Mouse (Mus musculus) midbrain, embryonic 12.5 days (tissue): ENCODE measurements around the gene Atoh7. TPM values are rescaled to one million over a fixed set of nuclear protein-coding genes. Genes with fewer than 3 reads are reported as not detected.
"Not testable (repeated sequence)": the region's sequence is repeated elsewhere in the genome, so short reads cannot be mapped to it uniquely, and the experiment has no call there.

Experiments
- ATAC-seq: fragments of 200-750 bp; cut with Nextera tagmentation; 2 replicates; pipeline ENCODE4 v1.8.0; 2017; ENCODE audit warnings: low read depth, moderate TSS enrichment, moderate library complexity; ENCODE audit not compliant: low FRiP score
- H3K27ac ChIP-seq: fragments of 300-500 bp; sonication (generic); replicated peaks from 2 replicates; pipeline ENCODE4 v1.5.1; 2016; ENCODE audit warnings: mild to moderate bottlenecking
- H3K27me3 ChIP-seq: fragments of 300-500 bp; sonication (generic); 2 replicates; pipeline ENCODE4 v1.6.1; 2016; ENCODE audit warnings: mild to moderate bottlenecking
- H3K36me3 ChIP-seq: fragments of 300-500 bp; sonication (generic); 2 replicates; pipeline ENCODE4 v1.6.1; 2016
- H3K4me1 ChIP-seq: fragments of 300-500 bp; sonication (generic); 2 replicates; pipeline ENCODE4 v1.6.1; 2016
- H3K4me2 ChIP-seq: fragments of 300-500 bp; sonication (generic); replicated peaks from 2 replicates; pipeline ENCODE4 v1.6.1; 2016; ENCODE audit warnings: mild to moderate bottlenecking, moderate library complexity
- H3K4me3 ChIP-seq: fragments of 300-500 bp; sonication (generic); 2 replicates; pipeline ENCODE4 v1.5.1; 2016; ENCODE audit warnings: mild to moderate bottlenecking
- H3K9ac ChIP-seq: fragments of 300-500 bp; sonication (generic); replicated peaks from 2 replicates; pipeline ENCODE4 v1.6.1; 2016; ENCODE audit warnings: mild to moderate bottlenecking, moderate library complexity
- H3K9me3 ChIP-seq: fragments of 300-500 bp; sonication (generic); 2 replicates; pipeline ENCODE4 v1.6.1; 2016; ENCODE audit warnings: mild to moderate bottlenecking
- WGBS: fragments of 180-500 bp; shearing (Covaris S2); methylation state at CpG from one replicate; pipeline ENCODE4 v1.1.7; 2016; 5-methylcytosine and 5-hydroxymethylcytosine counted together
- polyA plus RNA-seq: library from polyadenylated mRNA; unstranded; fragments of >200 nt; fragmentation: Nextera tagmentation; extraction: Ambion mirVana; gene quantifications from 2 replicates; pipeline ENCODE4 v1.2.1, GENCODE M21; 2016

Gene Atoh7
- 0.70 and 1.5 TPM in 2 replicates for polyA plus RNA-seq

DNA sequence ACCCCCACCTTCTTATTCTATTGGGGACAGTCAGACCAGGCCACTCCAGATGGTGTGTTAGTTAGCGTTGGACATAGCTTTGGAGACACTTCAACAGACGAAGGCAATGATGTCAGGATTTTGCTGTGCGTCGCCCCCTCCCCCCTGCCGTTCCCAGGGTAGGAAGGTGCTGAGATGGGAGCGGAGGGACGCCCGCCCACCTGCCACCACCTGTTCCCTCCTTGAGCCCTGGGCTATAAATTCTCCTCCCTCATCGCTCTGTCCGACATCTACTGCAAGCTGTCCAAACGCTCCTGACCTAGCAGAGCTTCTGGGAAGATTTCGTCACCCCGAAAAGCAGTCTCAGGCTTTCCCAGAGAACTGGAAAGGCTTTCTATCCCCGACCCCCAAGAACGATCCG lies at the start of gene Atoh7:
Gene Atoh7, plus strand, starts transcription at position 131 of the 400 bp plus-strand sequence.
- H3K27me3 ChIP-seq, result peaks cover 21% of the 10 kb centered on the region
- 6% methylated on average over 16 of the region's 16 CpGs for WGBS
- no peak within 1 kb of the TSS for H3K27ac ChIP-seq
- ATAC-seq, result peak; percentile 28; the same call in 1 of the 2 replicates
- H3K9ac ChIP-seq, result peak within 1 kb of the TSS; percentile 60
- H3K4me1 ChIP-seq, result peaks cover 10% of the 10 kb centered on the region
- H3K36me3 ChIP-seq, result no peaks in the 10 kb centered on the region
- H3K4me2 ChIP-seq, result peak within 1 kb of the TSS; percentile 94
- H3K4me3 ChIP-seq, result peak within 1 kb of the TSS; percentile 55
- H3K9me3 ChIP-seq, result no peaks in the 10 kb centered on the region

DNA sequence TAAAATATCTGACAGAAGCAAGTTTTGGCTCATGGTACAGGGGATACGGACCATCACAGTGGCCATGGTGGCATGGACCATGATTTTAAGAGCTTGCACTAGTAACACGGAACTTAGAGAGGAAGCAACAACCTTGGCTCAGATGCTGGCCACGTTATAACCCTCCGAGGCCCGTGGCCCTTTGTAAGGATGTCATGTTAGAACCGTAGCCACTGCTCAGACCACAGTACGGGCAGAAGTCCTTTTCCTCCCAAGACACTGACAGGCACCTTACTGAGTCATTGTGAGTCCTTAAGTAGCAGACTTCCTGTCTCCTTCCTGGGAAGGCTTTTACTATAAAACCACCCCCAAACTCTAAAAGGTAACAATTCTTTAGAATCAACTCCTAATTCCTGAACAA lies 48.2 kb upstream of the Atoh7 start:
- no peaks in the 10 kb centered on the region for H3K27me3 ChIP-seq
- H3K27ac ChIP-seq, result no peak overlapping the region
- no peaks in the 10 kb centered on the region for H3K9me3 ChIP-seq
- H3K4me2 ChIP-seq, result no peak overlapping the region
- no peak overlapping the region for H3K4me3 ChIP-seq
- ATAC-seq, result no peak
- H3K9ac ChIP-seq, result no peak overlapping the region
- 72% methylated on average over 7 of the region's 7 CpGs for WGBS
- H3K36me3 ChIP-seq, result no peaks in the 10 kb centered on the region
- H3K4me1 ChIP-seq, result no peaks in the 10 kb centered on the region

DNA sequence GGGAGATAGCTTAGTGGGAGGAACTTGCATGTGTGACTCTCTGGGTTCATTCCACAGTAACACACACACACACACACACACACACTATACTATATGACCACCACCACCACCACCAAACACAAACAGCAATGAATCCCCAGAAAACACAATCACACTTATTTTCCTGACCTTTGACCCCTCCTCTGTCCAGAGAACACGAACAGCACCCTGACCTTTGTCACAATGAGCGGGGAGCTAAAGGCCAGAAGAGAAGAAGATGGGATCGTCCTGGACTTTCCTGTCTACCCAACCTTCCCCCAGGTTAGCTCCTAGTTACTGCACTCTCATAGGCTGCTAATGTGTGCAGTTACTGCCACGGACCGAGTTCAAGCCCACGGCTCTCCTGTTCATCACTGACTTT lies 47.4 kb upstream of the Atoh7 start:
- WGBS, result 76% methylated on average over 6 of the region's 6 CpGs
- Histone ChIP-seq H3K4me2 (no peak overlapping the region), H3K27me3 (no peaks in the 10 kb centered on the region), H3K9ac (no peak overlapping the region), H3K4me1 (no peaks in the 10 kb centered on the region), H3K9me3 (no peaks in the 10 kb centered on the region), H3K36me3 (no peaks in the 10 kb centered on the region), H3K27ac (no peak overlapping the region), H3K4me3 (no peak overlapping the region)
- no peak for ATAC-seq

DNA sequence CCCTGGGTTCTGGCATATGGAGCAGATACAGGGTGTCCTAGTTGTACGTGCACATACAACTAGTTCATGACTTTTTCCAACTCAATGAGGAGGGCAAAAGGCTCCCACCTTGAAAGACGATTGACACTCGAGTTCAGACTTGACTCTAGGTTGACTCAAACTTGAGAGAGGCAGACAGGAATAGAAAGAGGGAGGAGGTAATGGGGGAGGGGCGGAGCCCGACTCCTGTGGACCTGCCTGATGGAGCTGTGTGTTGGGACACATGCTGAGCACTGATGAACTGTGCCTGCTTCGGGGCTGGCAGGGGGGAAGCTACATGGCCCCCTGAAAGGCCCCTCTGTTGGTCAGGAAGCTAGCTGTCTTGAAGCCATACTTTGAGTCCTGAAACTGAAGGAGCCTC lies 46.4 kb upstream of the Atoh7 start:
- no peak for ATAC-seq
- no peak overlapping the region for H3K4me2 ChIP-seq
- no peaks in the 10 kb centered on the region for H3K4me1 ChIP-seq
- no peak overlapping the region for H3K4me3 ChIP-seq
- H3K27me3 ChIP-seq, result no peaks in the 10 kb centered on the region
- H3K36me3 ChIP-seq, result no peaks in the 10 kb centered on the region
- H3K27ac ChIP-seq, result no peak overlapping the region
- no peaks in the 10 kb centered on the region for H3K9me3 ChIP-seq
- WGBS, result 69% methylated on average over 6 of the region's 6 CpGs
- no peak overlapping the region for H3K9ac ChIP-seq

DNA sequence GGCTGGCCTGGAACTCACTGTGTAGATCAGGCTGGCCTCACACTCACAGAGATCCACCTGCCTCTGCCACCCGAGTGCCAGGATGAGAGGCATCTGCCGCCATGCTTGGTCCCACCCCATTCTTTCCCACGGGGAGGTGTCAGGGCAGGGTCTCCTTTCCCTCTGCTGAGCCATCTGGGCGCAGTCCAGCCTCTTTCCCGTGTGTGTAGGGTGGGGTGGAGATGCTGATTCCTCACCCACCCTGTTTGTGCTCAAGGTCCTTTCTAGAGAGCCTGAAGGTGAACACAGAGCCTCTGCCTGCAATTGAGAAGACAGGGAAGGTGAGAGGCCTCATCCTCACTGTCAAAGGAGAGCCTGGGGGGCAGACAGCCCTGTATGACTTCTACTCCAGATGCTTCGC lies 45.4 kb upstream of the Atoh7 start:
- ATAC-seq, H3K4me2 ChIP-seq: not testable (repeated sequence)
- whole genome bisulfite sequencing, result 92% methylated on average over 6 of the region's 6 CpGs

DNA sequence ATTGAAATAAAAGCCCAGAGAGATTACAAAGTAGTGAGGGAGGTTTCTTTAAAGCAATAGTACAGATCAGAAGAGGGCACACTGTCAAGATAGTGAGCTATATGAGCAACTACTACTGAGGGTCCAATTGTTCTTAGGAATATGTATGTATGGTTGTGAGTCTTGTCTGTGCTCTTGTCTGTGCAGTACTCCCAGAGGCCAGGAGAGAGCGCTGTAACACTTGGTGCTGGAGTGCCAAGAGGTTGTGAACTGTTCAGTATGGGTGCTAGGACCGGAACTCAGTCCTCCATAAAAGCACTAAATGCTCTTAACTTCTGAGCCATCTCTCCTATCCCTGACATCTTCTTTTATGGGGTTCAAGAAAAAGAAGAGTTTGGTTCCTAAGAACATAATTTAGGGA lies 44.9 kb upstream of the Atoh7 start:
- no peaks in the 10 kb centered on the region for H3K27me3 ChIP-seq
- H3K4me2 ChIP-seq, result no peak overlapping the region
- no peaks in the 10 kb centered on the region for H3K4me1 ChIP-seq
- no peaks in the 10 kb centered on the region for H3K9me3 ChIP-seq
- no peak for ATAC-seq
- H3K27ac ChIP-seq, result no peak overlapping the region
- no peak overlapping the region for H3K9ac ChIP-seq
- WGBS, result 80% methylated on average over 2 of the region's 2 CpGs
- no peak overlapping the region for H3K4me3 ChIP-seq
- no peaks in the 10 kb centered on the region for H3K36me3 ChIP-seq

More for the DNA sequence above, 45.4 kb upstream of the Atoh7 start:
- H3K27me3 ChIP-seq, H3K27ac ChIP-seq, H3K9ac ChIP-seq, H3K4me3 ChIP-seq, H3K4me1 ChIP-seq, H3K36me3 ChIP-seq, H3K9me3 ChIP-seq: not testable (repeated sequence)

DNA sequence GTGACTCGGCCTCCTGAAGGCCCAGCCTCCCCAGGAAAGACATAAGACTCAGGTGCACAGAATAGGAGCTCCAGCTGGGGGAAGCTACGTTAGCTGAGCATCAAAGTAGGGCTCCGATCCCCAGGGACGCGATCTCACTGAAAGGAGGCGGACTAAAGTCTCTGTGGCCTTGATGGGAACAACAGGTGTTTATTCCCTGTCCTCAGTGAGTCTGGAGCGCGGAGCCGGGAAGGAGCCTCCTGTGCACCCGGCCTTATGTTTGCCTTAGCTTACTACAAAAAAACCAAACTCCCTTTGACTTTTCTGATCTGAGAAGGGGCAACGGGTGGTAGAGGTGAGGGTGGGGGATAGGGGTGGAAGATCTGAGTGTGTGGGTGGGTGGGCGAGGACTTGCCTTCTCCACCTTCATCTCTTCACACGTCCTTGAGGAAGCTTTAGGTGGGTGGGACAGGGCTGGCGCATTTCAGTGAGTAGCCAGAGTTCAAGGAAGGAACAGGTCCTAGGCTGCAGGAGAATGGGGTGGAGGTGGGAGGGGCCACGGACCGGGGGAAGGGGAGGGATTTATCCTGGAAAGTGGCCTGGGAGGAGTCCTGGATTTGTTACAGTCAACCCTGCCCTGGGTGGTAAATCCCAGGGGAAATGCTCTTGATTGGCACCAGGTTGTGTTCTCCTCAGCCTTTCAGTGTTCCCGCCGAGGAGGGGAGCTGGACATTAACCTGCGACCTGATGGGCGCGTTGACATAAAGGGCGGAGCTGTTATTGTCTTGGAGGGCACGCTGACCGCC lies 42.3 kb upstream of the Atoh7 start:
- Histone ChIP-seq H3K9me3 (no peaks in the 10 kb centered on the region), H3K9ac (no peak overlapping the region), H3K27ac (no peak overlapping the region), H3K4me2 (no peak overlapping the region), H3K4me3 (no peak overlapping the region), H3K36me3 (no peaks in the 10 kb centered on the region), H3K27me3 (no peaks in the 10 kb centered on the region), H3K4me1 (no peaks in the 10 kb centered on the region)
- WGBS, result 43% methylated on average over 24 of the region's 24 CpGs
- ATAC-seq, result no peak; the same call in 1 of the 2 replicates

DNA sequence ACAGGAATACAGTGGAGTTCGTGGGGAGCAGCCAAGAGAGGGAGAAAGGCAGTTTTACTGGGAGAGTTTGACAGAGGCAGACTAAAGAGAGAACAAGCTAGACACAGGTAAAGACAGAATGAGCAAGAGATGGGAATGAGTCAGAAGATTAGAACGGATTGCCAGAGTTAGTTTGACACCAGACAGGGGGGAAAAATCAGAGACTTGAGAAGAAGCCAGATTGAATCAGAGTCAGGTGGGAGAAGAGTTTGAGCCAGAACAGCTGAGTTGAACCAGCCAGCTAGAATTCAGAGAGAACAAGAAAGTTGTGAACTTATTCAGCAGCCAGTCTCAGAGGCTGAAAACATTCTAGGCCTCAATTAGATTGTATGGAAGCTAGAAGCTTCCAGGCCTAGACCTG lies 39.6 kb upstream of the Atoh7 start, which contains the start of gene Pbld1:
Gene Pbld1, plus strand, starts transcription at position 301 of the 400 bp plus-strand sequence.
- 90% methylated on average over 2 of the region's 2 CpGs for WGBS
- Histone ChIP-seq H3K9ac (no peak within 1 kb of the TSS), H3K27me3 (no peaks in the 10 kb centered on the region), H3K27ac (no peak within 1 kb of the TSS), H3K4me3 (no peak within 1 kb of the TSS), H3K36me3 (no peaks in the 10 kb centered on the region), H3K9me3 (no peaks in the 10 kb centered on the region), H3K4me2 (no peak within 1 kb of the TSS), H3K4me1 (peaks cover 3% of the 10 kb centered on the region; the same call in 1 of the 2 replicates)
- no peak for ATAC-seq

DNA sequence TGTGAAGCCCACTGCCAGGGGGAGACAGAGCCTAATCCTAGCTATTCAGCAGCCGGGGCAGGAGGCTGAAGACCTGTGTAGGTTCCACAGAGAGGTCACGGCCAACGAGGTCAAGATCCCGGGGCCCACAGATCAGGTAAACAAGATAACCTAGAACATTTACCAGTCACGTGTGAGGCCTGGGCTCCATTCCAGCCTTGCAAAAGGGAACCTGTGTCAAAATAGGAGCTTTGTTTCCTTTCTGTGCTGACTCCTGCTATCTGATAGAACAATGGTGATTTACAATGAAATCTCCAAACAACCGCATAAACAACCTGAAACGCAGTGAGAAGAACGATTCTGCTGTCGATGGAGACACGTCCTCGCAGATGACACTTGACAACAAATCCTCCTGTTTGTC lies 39.0 kb upstream of the Atoh7 start:
- no peaks in the 10 kb centered on the region for H3K27me3 ChIP-seq
- no peak overlapping the region for H3K9ac ChIP-seq
- 80% methylated on average over 11 of the region's 11 CpGs for WGBS
- H3K4me1 ChIP-seq, result peaks cover 3% of the 10 kb centered on the region; the same call in 1 of the 2 replicates
- no peak overlapping the region for H3K4me3 ChIP-seq
- no peak overlapping the region for H3K27ac ChIP-seq
- H3K9me3 ChIP-seq, result no peaks in the 10 kb centered on the region
- ATAC-seq, result no peak
- H3K36me3 ChIP-seq, result no peaks in the 10 kb centered on the region
- no peak overlapping the region for H3K4me2 ChIP-seq

DNA sequence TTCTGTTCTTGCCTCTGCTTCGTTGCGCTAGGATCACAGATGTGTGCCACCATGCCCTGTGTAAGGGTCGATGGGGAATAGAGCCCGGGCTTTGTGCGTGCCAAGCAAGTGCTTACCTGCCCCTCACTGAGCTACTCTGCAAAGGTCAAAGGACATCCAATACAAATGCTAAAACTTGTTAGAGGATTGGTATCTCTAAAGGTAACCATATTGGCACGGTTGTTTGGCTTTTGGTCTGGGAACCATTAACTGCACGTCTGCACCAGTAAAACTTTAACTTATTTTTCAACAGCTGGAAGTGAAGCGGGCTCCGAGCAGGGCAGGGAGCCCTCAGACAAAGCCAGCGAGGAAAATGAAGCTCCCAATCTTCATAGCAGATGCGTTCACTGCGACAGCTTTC lies 38.2 kb upstream of the Atoh7 start:
- 78% methylated on average over 12 of the region's 12 CpGs for WGBS
- no peaks in the 10 kb centered on the region for H3K36me3 ChIP-seq

DNA sequence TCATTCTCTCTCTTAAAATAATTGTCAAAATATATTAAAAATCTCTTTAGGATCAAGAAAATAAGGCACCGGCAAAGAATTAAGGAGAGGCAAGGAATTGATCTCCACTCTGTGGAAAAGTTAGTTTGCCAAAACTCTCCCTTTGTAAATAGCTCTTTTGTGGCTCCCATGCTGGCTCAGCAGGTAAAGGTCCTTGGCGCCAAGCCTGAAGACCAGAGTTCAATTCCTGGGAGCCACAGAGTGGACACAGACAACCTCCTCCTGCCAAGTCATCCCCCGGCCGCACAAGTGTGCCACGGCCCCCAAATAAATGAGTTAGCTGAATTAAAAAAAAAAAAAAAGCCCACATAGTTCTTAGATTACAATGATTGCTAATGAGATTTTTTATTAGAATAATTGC lies 36.8 kb upstream of the Atoh7 start:
- no peak for ATAC-seq

More for the DNA sequence above, 38.2 kb upstream of the Atoh7 start:
- H3K27me3 ChIP-seq, result no peaks in the 10 kb centered on the region
- no peak overlapping the region for H3K27ac ChIP-seq
- H3K9me3 ChIP-seq, result no peaks in the 10 kb centered on the region
- peaks cover 5% of the 10 kb centered on the region; the same call in 1 of the 2 replicates for H3K4me1 ChIP-seq
- no peak for ATAC-seq
- no peak overlapping the region for H3K4me3 ChIP-seq
- no peak overlapping the region for H3K9ac ChIP-seq
- no peak overlapping the region for H3K4me2 ChIP-seq

DNA sequence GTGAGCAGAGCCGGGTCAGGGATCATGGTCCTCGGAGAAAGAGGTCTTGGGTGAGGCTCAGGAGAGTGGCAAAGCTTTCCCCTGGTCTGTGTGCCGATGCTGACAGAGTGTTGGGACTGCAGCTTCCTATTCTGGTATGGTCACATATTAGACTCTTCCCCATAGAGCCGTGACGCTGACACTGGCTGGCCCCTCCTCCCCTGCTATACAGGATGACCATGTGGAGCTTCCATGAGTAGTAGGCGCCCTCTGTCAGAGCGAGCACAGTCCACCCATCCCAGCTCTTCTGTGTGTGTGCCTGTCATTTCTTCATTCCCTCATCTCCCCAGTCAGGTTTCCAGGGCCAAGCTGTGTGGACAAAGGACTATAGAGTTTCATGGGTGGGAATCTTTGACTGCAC lies 36.1 kb upstream of the Atoh7 start:
- WGBS, result 75% methylated on average over 7 of the region's 7 CpGs
- Histone ChIP-seq H3K27ac (no peak overlapping the region), H3K27me3 (no peaks in the 10 kb centered on the region), H3K4me2 (no peak overlapping the region), H3K4me3 (no peak overlapping the region), H3K36me3 (no peaks in the 10 kb centered on the region), H3K9ac (no peak overlapping the region), H3K9me3 (no peaks in the 10 kb centered on the region), H3K4me1 (peaks cover 5% of the 10 kb centered on the region; the same call in 1 of the 2 replicates)
- ATAC-seq, result no peak; the same call in 1 of the 2 replicates

More for the DNA sequence above, 36.8 kb upstream of the Atoh7 start:
- no peaks in the 10 kb centered on the region for H3K36me3 ChIP-seq
- H3K4me2 ChIP-seq, result no peak overlapping the region
- H3K27ac ChIP-seq, result no peak overlapping the region
- no peak overlapping the region for H3K9ac ChIP-seq
- H3K4me3 ChIP-seq, result no peak overlapping the region
- H3K4me1 ChIP-seq, result peaks cover 5% of the 10 kb centered on the region; the same call in 1 of the 2 replicates
- no peaks in the 10 kb centered on the region for H3K9me3 ChIP-seq
- no peaks in the 10 kb centered on the region for H3K27me3 ChIP-seq
- 97% methylated on average over 5 of the region's 5 CpGs for WGBS
